ENCODE assay signal across 8 mouse cellular contexts in genomic region chr6:67534191-67535004, GRCm38 (mm10). TPM values are rescaled to one million over a fixed set of nuclear protein-coding genes. Genes with fewer than 3 reads are reported as not detected.
A peak's percentile ranks its signal among the peaks of the same experiment; 100 is the strongest.
DNase-seq lines count a peak whose midpoint lies in the region; ATAC-seq lines count a peak whose summit lies in the region.

No protein-coding gene starts in this region.

- H3K27ac ChIP-seq in embryonic facial prominence, embryonic 14.5 days (replicated peaks; ENCODE audit: low read depth, low read length), result no peak overlapping the region

- no peak for ATAC-seq in embryonic facial prominence, embryonic 14.5 days (ENCODE audit: low read depth)

- no peaks in the 10 kb centered on the region for H3K9me3 ChIP-seq in embryonic facial prominence, embryonic 14.5 days (ENCODE audit: control insufficient read depth, low read length)

- peak overlapping the region; percentile 78 for H3K4me2 ChIP-seq in embryonic facial prominence, embryonic 14.5 days (ENCODE audit: low read depth, low read length)

- no peaks in the 10 kb centered on the region for H3K36me3 ChIP-seq in embryonic facial prominence, embryonic 14.5 days (ENCODE audit: control insufficient read depth, insufficient read depth, low read length)

- H3K4me1 ChIP-seq in embryonic facial prominence, embryonic 14.5 days (ENCODE audit: control insufficient read depth, insufficient read depth, low read length), result peaks cover 15% of the 10 kb centered on the region

- WGBS in embryonic facial prominence, embryonic 14.5 days, result 9% methylated on average over 31 of the region's 31 CpGs

- peak overlapping the region; percentile 45 for H3K4me3 ChIP-seq in embryonic facial prominence, embryonic 14.5 days (ENCODE audit: low read depth, low read length)

- peaks cover 55% of the 10 kb centered on the region for H3K27me3 ChIP-seq in embryonic facial prominence, embryonic 14.5 days (replicated peaks; ENCODE audit: control insufficient read depth, insufficient read depth, low read length)

- H3K9ac ChIP-seq in embryonic facial prominence, embryonic 14.5 days (ENCODE audit: low read depth, low read length), result peak overlapping the region; percentile 52

- DNase-seq in kidney, adult 9 months, result peak; percentile 26
- no peak for DNase-seq in kidney, postnatal 25 days
- DNase-seq in embryonic facial prominence, embryonic 14.5 days (ENCODE audit: low spot score), result peak; percentile 3
- peak; percentile 23 for DNase-seq in kidney, postnatal 14 days
- DNase-seq in neural tube, embryonic 10.5 days (ENCODE audit: extremely low spot score, low spot score), result peak; percentile 41
- no peak for DNase-seq in ovary, postnatal 10 days (ENCODE audit: low spot score)
- no peak for DNase-seq in left cerebral cortex, adult 8-10 months (ENCODE audit: low spot score in 2 of 2)
- no peak for DNase-seq in left cerebral cortex, adult 9 months (ENCODE audit: low spot score in 2 of 2)

RNA-seq across cellular contexts. Expression of gene Tacstd2, which starts 1.2 kb away (rescaled TPM):
- 52.5 and 79.3 TPM in 2 replicates for polyA plus RNA-seq in embryonic facial prominence, embryonic 14.5 days (2014; fragmentation: Nextera tagmentation; extraction: Ambion mirVana)
- under 1 TPM in 1 of 4 experiments, not detected in 3; 0.28 TPM for total RNA-seq in left cerebral cortex, adult 8-10 months (2022)

RNA-seq across cellular contexts. Expression of gene Il23r, which starts 42.7 kb away (rescaled TPM):
- polyA plus RNA-seq in embryonic facial prominence, embryonic 14.5 days (2014; fragmentation: Nextera tagmentation; extraction: Ambion mirVana), result 0.13 TPM in 1 of 2 replicates, not detected in the other
- not detected for total RNA-seq in left cerebral cortex, adult 8-10 months (2022)

Comparison
In these comparisons a context has a peak if more than half of its experiments do, and no peak if none do; other contexts are left out.
1. DNase-seq: peak in kidney, adult 9 months (single experiment), embryonic facial prominence, embryonic 14.5 days (single experiment), kidney, postnatal 14 days (single experiment) and neural tube, embryonic 10.5 days (single experiment); none in kidney, postnatal 25 days (0 of 2), ovary, postnatal 10 days (single experiment), left cerebral cortex, adult 8-10 months (0 of 2) and left cerebral cortex, adult 9 months (0 of 2).